In the genomic region with DNA sequence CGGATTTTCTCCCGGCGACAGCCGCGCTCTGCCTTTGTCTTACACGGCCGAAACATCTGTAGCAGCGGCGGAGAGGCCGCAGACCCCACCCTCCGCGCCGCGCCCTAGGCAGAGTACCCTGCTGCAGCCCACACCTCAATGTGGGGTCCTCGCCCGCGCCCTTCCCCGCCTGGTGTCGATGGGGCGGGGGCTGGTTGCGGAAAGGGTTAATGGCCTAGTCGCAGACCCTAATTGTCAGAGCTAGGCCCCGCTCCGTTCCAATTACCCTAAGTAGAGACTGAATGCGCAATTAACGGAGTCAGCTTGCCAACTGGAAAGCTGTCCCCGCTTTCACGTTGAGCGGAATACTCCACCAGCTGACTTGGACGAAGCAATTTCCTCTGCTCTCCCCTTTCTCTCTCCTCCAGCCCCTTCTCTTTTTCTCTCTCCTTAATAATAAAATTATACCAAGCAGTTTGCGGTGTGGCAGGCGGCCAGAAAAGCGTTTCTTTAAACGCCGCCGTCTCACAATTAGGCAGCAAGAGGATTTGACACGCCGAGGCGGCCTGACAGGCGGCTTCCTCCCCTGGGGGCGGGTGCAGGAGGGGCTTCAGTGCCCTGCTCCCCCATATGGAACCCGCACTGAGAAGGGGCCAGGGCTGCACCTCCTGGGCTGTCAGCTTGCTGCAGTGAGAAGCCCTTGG, we compare ENCODE assay signal across 8 mouse cellular contexts. TPM values are rescaled to one million over a fixed set of nuclear protein-coding genes. Genes with fewer than 3 reads are reported as not detected.
DNase-seq lines count a peak whose midpoint lies in the region; ATAC-seq and TF ChIP-seq lines count a peak whose summit lies in the region.

No protein-coding gene starts in this region.

- no peaks in the 10 kb centered on the region for H3K27me3 ChIP-seq in ES-Bruce4 (ENCODE audit: control insufficient read depth, insufficient read depth, low read length, poor library complexity, severe bottlenecking)
- H3K27me3 ChIP-seq in forebrain, embryonic 13.5 days = no peaks in the 10 kb centered on the region
- H3K27me3 ChIP-seq in hindbrain, embryonic 15.5 days = no peaks in the 10 kb centered on the region

- no peak for TF ChIP-seq POLR2A in ES-Bruce4 (IDR thresholded peaks at IDR 0.05; ENCODE audit: insufficient read depth, low read length)

- no peaks in the 10 kb centered on the region for H3K9me3 ChIP-seq in ES-Bruce4 (replicated peaks; ENCODE audit: control insufficient read depth, insufficient read depth, low read length, poor library complexity, severe bottlenecking)
- H3K9me3 ChIP-seq in forebrain, embryonic 13.5 days (replicated peaks) = no peaks in the 10 kb centered on the region
- H3K9me3 ChIP-seq in hindbrain, embryonic 15.5 days = no peaks in the 10 kb centered on the region

- peak; percentile 85 for DNase-seq in brain, adult 2 months (ENCODE audit: low read depth, low spot score)
- peak; percentile 42 to 73 for DNase-seq in left cerebral cortex, adult 18-20 months (ENCODE audit: low spot score in 2 of 2)
- peak; percentile 39 to 72 for DNase-seq in spleen, postnatal 4 days (ENCODE audit: low spot score in 2 of 2)
- DNase-seq in ovary, postnatal 14 days (ENCODE audit: low spot score) = no peak

- no peak for TF ChIP-seq EP300 in ES-Bruce4 (IDR thresholded peaks at IDR 0.05; ENCODE audit: insufficient read depth, low read depth, low read length)

- H3K9ac ChIP-seq in ES-Bruce4 (ENCODE audit: low read depth, poor library complexity, severe bottlenecking) = peak overlapping the region; percentile 53
- H3K9ac ChIP-seq in forebrain, embryonic 13.5 days = peak overlapping the region; percentile 89
- peak overlapping the region; percentile 82 for H3K9ac ChIP-seq in hindbrain, embryonic 15.5 days

- H3K36me3 ChIP-seq in ES-Bruce4 (ENCODE audit: control insufficient read depth, insufficient read depth, low read length, poor library complexity, severe bottlenecking) = no peaks in the 10 kb centered on the region
- 0 out of 2 replicates have a peak, but pooled peaks cover 3% of the 10 kb centered on the region for H3K36me3 ChIP-seq in forebrain, embryonic 13.5 days (ENCODE audit: poor library complexity, severe bottlenecking)
- no peaks in the 10 kb centered on the region for H3K36me3 ChIP-seq in hindbrain, embryonic 15.5 days

- peak overlapping the region; percentile 95 for H3K4me2 ChIP-seq in forebrain, embryonic 13.5 days
- peak overlapping the region; percentile 92 for H3K4me2 ChIP-seq in hindbrain, embryonic 15.5 days

- TF ChIP-seq CTCF in ES-Bruce4 (IDR thresholded peaks at IDR 0.05; ENCODE audit: low read depth, low read length) = no peak

- peak; percentile 80 for ATAC-seq in forebrain, embryonic 13.5 days
- ATAC-seq in hindbrain, embryonic 15.5 days (ENCODE audit: low FRiP score, low read depth) = peak; percentile 52
- peak; percentile 8; the same call in 1 of the 2 replicates for ATAC-seq in megakaryocyte progenitor cell, adult 5-6 weeks (replicated peaks; ENCODE audit: poor library complexity)

- H3K4me3 ChIP-seq in ES-Bruce4 (ENCODE audit: low read depth, low read length) = peak overlapping the region; percentile 76
- peak overlapping the region; percentile 69 for H3K4me3 ChIP-seq in forebrain, embryonic 13.5 days
- H3K4me3 ChIP-seq in hindbrain, embryonic 15.5 days = peak overlapping the region; percentile 68

- under 1% methylated on average over 42 of the region's 42 CpGs for WGBS in forebrain, embryonic 13.5 days
- 1% methylated on average over 42 of the region's 42 CpGs for WGBS in hindbrain, embryonic 15.5 days

- H3K27ac ChIP-seq in ES-Bruce4 (ENCODE audit: insufficient read depth, low read length) = peak overlapping the region; percentile 83
- H3K27ac ChIP-seq in forebrain, embryonic 13.5 days = peak overlapping the region; percentile 99
- H3K27ac ChIP-seq in hindbrain, embryonic 15.5 days (replicated peaks) = peak overlapping the region; percentile 100

- peaks cover 10% of the 10 kb centered on the region for H3K4me1 ChIP-seq in ES-Bruce4 (ENCODE audit: control insufficient read depth, insufficient read depth, low read length)
- peaks cover 91% of the 10 kb centered on the region for H3K4me1 ChIP-seq in forebrain, embryonic 13.5 days
- peaks cover 77% of the 10 kb centered on the region for H3K4me1 ChIP-seq in hindbrain, embryonic 15.5 days (replicated peaks)

RNA-seq across cellular contexts. Expression of a gene that starts 45.3 kb away (rescaled TPM):
- 60.5 and 68.6 TPM in 2 replicates for polyA plus RNA-seq in ES-Bruce4 (2011; ENCODE audit: insufficient read depth, insufficient read length, low read depth, missing spikeins)
- 52.1 and 56.7 TPM in 2 replicates for polyA plus RNA-seq in forebrain, embryonic 13.5 days (2015; fragmentation: Nextera tagmentation; extraction: Ambion mirVana)
- 47.7 and 50.9 TPM in 2 replicates for polyA plus RNA-seq in hindbrain, embryonic 15.5 days (2015; fragmentation: Nextera tagmentation; extraction: Ambion mirVana)
- 10 to 100 TPM; 66.2 to 68.2 TPM for total RNA-seq in left cerebral cortex, adult 18-20 months (2021)
- total RNA-seq in megakaryocyte progenitor cell, adult 5-6 weeks (2015) = 20.9 and 23.3 TPM in 2 replicates
- total RNA-seq in megakaryocyte progenitor cell, adult 5-6 weeks (2017) = 20.6 and 29.3 TPM in 2 replicates

Comparison
In these comparisons a context has a peak if more than half of its experiments do, and no peak if none do; other contexts are left out.
1. ATAC-seq: peak in every context shown above with its lines; median percentile 80 in forebrain, embryonic 13.5 days; 52 in hindbrain, embryonic 15.5 days; 8 in megakaryocyte progenitor cell, adult 5-6 weeks.